Mouse (Mus musculus) layer of hippocampus, postnatal 36 days (tissue): Measurements from ENCODE around the gene Polr1d. TPM values are rescaled to one million over a fixed set of nuclear protein-coding genes. Genes with fewer than 3 reads are reported as not detected.

ENCODE experiments used
- DNase-seq, 2 experiments: peaks; one replicate each; pipeline ENCODE4 v3.0.0; 2022
- total RNA-seq, 2 experiments: library from RNA; stranded (reverse); gene quantifications; 2 replicates each; pipeline ENCODE4 v1.2.3; 2021

The Polr1d gene
- total RNA-seq, 2 experiments from 2014 or later: 64.7 to 68.5 TPM

DNA sequence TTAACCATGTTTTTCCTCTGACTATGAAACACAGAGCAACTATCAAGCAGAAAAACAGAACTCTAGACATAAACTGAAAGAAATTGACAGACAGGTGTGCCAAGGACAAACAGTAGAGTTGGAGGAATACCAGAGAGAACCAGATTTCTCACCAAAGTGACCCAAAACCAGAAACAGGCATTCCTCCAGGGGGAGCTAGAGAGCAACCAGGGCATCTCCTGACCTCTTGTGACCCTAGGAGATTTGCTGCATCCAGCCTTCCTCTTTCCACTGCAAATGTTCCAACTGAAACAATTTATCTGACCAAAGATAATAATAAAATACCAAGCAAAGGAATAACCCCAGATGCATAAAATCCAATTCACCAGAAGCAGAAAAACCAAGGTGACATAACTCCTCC is 70.5 kb downstream of the Polr1d start:
- DNase-seq: no peak

DNA sequence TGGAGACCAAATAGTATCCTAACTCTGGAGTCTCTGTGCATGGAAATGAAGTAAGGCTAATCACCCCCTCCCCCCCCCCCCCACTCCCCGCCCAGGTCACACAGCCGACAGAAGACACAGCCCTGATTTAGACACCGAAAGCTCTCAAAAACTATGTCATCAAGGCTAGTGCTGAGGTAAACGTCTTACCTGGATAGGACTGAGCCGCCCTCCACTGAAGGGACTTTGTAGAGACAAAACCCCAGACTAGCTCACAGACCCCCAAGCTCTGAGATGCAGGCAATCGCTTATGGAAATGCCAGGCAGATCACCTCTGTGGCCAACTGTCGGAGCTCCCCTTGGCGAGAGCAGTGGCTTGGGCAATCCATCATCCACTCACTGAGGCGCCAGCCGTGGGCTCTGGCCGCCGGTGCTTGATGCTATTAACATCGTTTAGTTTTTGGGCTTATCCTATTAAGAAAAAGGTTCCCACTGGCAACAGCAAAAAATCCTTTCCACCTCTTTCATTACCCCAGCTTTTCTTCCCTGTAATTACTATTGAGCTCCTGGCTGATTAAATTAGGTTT is 78.0 kb downstream of the Polr1d start:
- no peak for DNase-seq

DNA sequence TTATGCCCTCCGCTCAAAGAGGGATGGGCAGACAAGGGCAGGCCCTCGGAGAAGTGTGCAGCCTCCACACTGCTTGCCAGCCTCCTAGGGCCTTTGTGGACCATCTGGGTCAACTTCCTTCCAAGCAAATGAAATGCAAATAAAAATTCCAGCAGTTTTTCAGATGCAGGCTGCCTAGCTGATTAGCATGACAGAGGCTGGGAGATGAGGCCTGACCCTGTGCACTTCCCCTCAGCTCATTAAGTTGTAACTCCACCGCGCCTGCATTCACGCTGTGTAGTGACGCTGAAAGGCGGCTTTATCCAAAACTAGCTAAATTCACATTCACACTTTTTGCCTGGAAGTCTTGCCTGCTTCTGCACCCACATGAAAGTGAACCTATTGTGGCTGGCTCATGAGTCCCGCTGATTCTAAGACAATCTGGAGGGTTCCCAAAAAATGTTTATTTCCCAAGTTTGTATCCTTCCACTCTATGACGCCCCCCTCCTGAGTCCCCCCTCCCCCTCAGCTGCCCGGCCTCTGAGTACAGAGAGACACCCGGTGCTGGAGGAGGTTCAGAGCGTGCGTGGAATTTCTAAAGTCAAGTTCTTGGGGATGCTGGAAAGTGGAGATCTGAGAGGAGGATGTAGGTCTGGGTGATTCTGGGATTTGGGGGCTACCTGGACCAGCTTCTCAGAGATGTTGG is 78.7 kb downstream of the Polr1d start:
- DNase-seq: peak in 1 of 2 experiments; percentile 6

DNA sequence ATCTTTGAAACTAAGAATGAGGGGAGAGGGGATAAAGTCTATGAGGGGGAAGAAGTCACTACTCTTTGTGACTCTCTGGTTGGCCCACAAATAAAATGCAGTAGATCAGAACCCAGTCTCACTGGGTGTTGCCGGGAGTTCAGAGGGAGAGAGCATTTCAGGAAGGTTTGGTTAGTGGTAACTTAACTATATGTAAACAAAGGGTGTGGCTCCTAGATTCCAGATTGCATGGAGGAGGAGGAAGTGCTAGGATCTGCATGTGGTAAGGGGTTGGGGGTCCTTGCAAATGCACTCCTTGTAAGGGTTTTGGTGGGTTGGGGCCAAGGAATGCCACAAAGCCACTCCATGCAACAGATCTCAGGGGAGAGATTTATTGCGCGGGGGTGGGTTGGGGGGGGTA is 79.5 kb downstream of the Polr1d start:
- no peak for DNase-seq

DNA sequence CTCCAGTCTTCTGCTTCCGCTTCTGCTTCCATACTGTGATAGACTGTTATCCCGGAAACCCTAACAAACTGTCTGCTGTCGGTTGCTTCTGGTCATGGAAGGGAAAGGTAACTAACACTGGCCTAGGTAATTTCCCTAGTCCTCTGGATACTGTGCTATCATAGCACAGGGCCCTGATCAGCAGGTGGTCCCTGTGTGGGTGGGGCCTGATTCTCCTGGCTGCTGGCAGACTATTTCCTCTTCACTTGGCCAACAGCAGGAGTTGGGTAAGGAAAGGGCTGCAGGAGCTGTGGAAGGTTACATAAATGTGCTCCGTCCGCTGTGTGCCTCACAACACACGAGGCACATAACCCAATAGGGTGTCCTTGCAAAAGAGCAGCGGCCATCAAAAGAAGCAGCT is 80.6 kb downstream of the Polr1d start:
- no peak for DNase-seq

DNA sequence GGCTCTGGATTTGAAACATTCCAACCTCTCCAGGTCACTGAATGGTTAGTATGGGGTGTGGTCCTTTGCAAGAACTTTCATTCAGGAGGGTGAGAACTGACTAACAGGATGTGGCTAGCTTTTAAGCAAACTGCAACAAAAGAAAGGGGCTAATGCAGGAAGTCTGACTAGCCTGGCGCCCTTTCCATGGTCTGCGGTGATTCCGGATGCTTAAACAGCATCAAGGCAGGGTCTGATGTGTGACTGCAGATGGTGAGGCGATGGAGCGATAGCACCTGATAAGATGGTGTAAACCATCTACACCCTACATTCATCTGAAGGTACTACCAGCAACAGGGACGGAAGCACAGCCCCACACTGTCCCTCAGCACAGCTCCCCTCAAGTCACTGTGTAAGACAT is 82.5 kb downstream of the Polr1d start:
- DNase-seq: no peak

DNA sequence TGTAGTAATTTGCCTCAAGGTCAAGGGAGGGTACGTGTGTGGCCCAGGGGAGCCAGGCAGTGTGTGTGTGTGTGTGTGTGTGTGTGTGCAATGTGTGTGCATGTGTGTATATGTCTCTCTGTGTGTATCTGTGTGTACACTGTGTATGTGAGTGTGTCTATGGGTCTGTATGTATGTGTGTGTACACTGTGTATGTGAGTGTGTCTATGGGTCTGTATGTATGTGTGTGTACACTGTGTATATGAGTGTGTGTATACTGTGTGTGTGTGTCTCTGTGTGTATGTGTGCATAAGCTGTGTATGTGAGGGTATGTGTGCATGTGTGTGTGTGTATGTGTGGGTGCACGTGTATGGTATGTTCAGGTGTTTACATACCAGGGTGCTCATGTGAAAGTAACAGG is 82.9 kb downstream of the Polr1d start:
- no peak for DNase-seq

Other genes with a start within 250 kb of the Polr1d start
- gene Rpl21, start 244.2 kb upstream of the Polr1d start, total RNA-seq: 100 to 1,000 TPM; 185 to 197 TPM
- 10 to 100 TPM; 15.1 to 16.7 TPM for gene Rasl11a, start 232.0 kb upstream of the Polr1d start, total RNA-seq
- 10 to 100 TPM; 21.6 to 25.8 TPM for gene Gtf3a, start 128.4 kb upstream of the Polr1d start, total RNA-seq
- gene Mtif3, start 113.2 kb upstream of the Polr1d start, total RNA-seq: 10 to 100 TPM; 20.9 to 22.3 TPM
- gene Lnx2, start 464 bp upstream of the Polr1d start, total RNA-seq: 1 to 10 TPM; 5.6 to 6.2 TPM
- under 1 TPM; 0.56 to 0.57 TPM for gene Gsx1, start 111.6 kb downstream of the Polr1d start, total RNA-seq
- not detected for gene Pdx1, start 192.9 kb downstream of the Polr1d start, total RNA-seq
- gene Cdx2, start 230.2 kb downstream of the Polr1d start, total RNA-seq: not detected
- gene Urad, start 245.4 kb downstream of the Polr1d start, total RNA-seq: not detected